Mouse (Mus musculus) forebrain, embryonic 12.5 days (tissue): Measurements from ENCODE around the gene Ankrd24. TPM values are rescaled to one million over a fixed set of nuclear protein-coding genes. Genes with fewer than 3 reads are reported as not detected.
"Not testable (repeated sequence)": the region's sequence is repeated elsewhere in the genome, so short reads cannot be mapped to it uniquely, and the experiment has no call there.

Source experiments
- ATAC-seq: fragments of 200-750 bp; cut with Nextera tagmentation; 2 replicates; pipeline ENCODE4 v1.8.0; 2017; ENCODE audit warnings: moderate TSS enrichment; ENCODE audit not compliant: low FRiP score
- H3K27ac ChIP-seq: fragments of 300-500 bp; sonication (generic); 2 replicates; pipeline ENCODE4 v1.5.1; 2016; ENCODE audit warnings: mild to moderate bottlenecking
- H3K27me3 ChIP-seq: fragments of 300-500 bp; sonication (generic); 2 replicates; pipeline ENCODE4 v1.6.1; 2016; ENCODE audit warnings: mild to moderate bottlenecking
- H3K36me3 ChIP-seq: fragments of 300-500 bp; sonication (generic); replicated peaks from 2 replicates; pipeline ENCODE4 v1.6.1; 2016; ENCODE audit warnings: mild to moderate bottlenecking
- H3K4me1 ChIP-seq: fragments of 300-500 bp; sonication (generic); 2 replicates; pipeline ENCODE4 v1.6.1; 2016
- H3K4me2 ChIP-seq: fragments of 300-500 bp; sonication (generic); 2 replicates; pipeline ENCODE4 v1.6.1; 2016; ENCODE audit warnings: mild to moderate bottlenecking, moderate library complexity
- H3K4me3 ChIP-seq: fragments of 300-500 bp; sonication (generic); replicated peaks from 2 replicates; pipeline ENCODE4 v1.5.1; 2016; ENCODE audit warnings: mild to moderate bottlenecking
- H3K9ac ChIP-seq: fragments of 300-500 bp; sonication (generic); 2 replicates; pipeline ENCODE4 v1.6.1; 2016; ENCODE audit warnings: mild to moderate bottlenecking
- H3K9me3 ChIP-seq: fragments of 300-500 bp; sonication (generic); 2 replicates; pipeline ENCODE4 v1.6.1; 2016
- WGBS: fragments of 180-500 bp; shearing (Covaris S2); methylation state at CpG from one replicate; pipeline ENCODE4 v1.1.7; 2016; 5-methylcytosine and 5-hydroxymethylcytosine counted together
- polyA plus RNA-seq: library from polyadenylated mRNA; unstranded; fragments of >200 nt; fragmentation: Nextera tagmentation; extraction: Ambion mirVana; gene quantifications from 2 replicates; pipeline ENCODE4 v1.2.1, GENCODE M21; 2016

The Ankrd24 gene
- polyA plus RNA-seq, 1 experiment from 2014 or later = 7.4 TPM

- H3K9ac ChIP-seq = no peak overlapping the region
- no peak overlapping the region for H3K4me3 ChIP-seq
- H3K9me3 ChIP-seq = no peaks in the 10 kb centered on the region
- WGBS = 75% methylated on average over 6 of the region's 6 CpGs
- no peak for ATAC-seq
- H3K4me2 ChIP-seq = no peak overlapping the region
- H3K4me1 ChIP-seq = peaks cover 33% of the 10 kb centered on the region
- no peak overlapping the region for H3K27ac ChIP-seq
- no peaks in the 10 kb centered on the region for H3K36me3 ChIP-seq
- H3K27me3 ChIP-seq = peaks cover 14% of the 10 kb centered on the region; the same call in 1 of the 2 replicates
Observed at GRCm38 (mm10) chr10:81638101-81638500, 9.8 kb downstream of the Ankrd24 start.

GRCm38 (mm10) chr10:81640825-81641224 lies 12.5 kb downstream of the Ankrd24 start:
- H3K27me3 ChIP-seq, H3K36me3 ChIP-seq, H3K4me3 ChIP-seq, ATAC-seq, H3K9ac ChIP-seq, H3K4me2 ChIP-seq, H3K27ac ChIP-seq, H3K9me3 ChIP-seq: not testable (repeated sequence)
- H3K4me1 ChIP-seq = peaks cover 32% of the 10 kb centered on the region
- WGBS = 46% methylated on average over 4 of the region's 4 CpGs

GRCm38 (mm10) chr10:81641566-81641965 lies 13.2 kb downstream of the Ankrd24 start:
- no peaks in the 10 kb centered on the region for H3K9me3 ChIP-seq
- H3K9ac ChIP-seq = 0 out of 2 replicates have a peak overlapping the region, but pooled peaks have one; percentile 2
- 0 out of 2 replicates have a peak, but pooled peaks cover 4% of the 10 kb centered on the region for H3K27me3 ChIP-seq
- H3K4me2 ChIP-seq = no peak overlapping the region
- no peak overlapping the region for H3K27ac ChIP-seq
- WGBS = 92% methylated on average over 2 of the region's 2 CpGs
- no peaks in the 10 kb centered on the region for H3K36me3 ChIP-seq
- peaks cover 32% of the 10 kb centered on the region for H3K4me1 ChIP-seq
- no peak overlapping the region for H3K4me3 ChIP-seq
- ATAC-seq = no peak

GRCm38 (mm10) chr10:81641978-81642647 lies 13.8 kb downstream of the Ankrd24 start:
- H3K27ac ChIP-seq = no peak overlapping the region
- peak overlapping the region; percentile 93 for H3K4me2 ChIP-seq
- ATAC-seq = no peak
- 77% methylated on average over 8 of the region's 8 CpGs for WGBS
- peak overlapping the region; percentile 67 for H3K4me3 ChIP-seq
- H3K9me3 ChIP-seq = no peaks in the 10 kb centered on the region
- H3K9ac ChIP-seq = peak overlapping the region; percentile 90
- peaks cover 32% of the 10 kb centered on the region for H3K4me1 ChIP-seq
- no peaks in the 10 kb centered on the region for H3K36me3 ChIP-seq
- peaks cover 4% of the 10 kb centered on the region; the same call in 1 of the 2 replicates for H3K27me3 ChIP-seq

- Histone ChIP-seq H3K9ac (peak overlapping the region; percentile 90), H3K9me3 (no peaks in the 10 kb centered on the region), H3K27me3 (peaks cover 5% of the 10 kb centered on the region; the same call in 1 of the 2 replicates), H3K4me3 (peak overlapping the region; percentile 67), H3K4me2 (peak overlapping the region; percentile 93), H3K27ac (peak overlapping the region; percentile 97), H3K4me1 (peaks cover 32% of the 10 kb centered on the region), H3K36me3 (no peaks in the 10 kb centered on the region)
- ATAC-seq = peak; percentile 62
- WGBS = 23% methylated on average over 24 of the region's 24 CpGs
Observed at GRCm38 (mm10) chr10:81642648-81643448, 14.5 kb downstream of the Ankrd24 start.

- Histone ChIP-seq H3K9me3 (no peaks in the 10 kb centered on the region), H3K36me3 (no peaks in the 10 kb centered on the region), H3K4me2 (peak overlapping the region; percentile 93), H3K4me3 (peak overlapping the region; percentile 67), H3K27ac (peak overlapping the region; percentile 97), H3K4me1 (peaks cover 32% of the 10 kb centered on the region), H3K27me3 (peaks cover 3% of the 10 kb centered on the region; the same call in 1 of the 2 replicates), H3K9ac (peak overlapping the region; percentile 90)
- ATAC-seq = peak; percentile 92
- under 1% methylated on average over 75 of the region's 75 CpGs for WGBS
Observed at GRCm38 (mm10) chr10:81643449-81644055, 15.2 kb downstream of the Ankrd24 start.

- ATAC-seq = peak; percentile 11; the same call in 1 of the 2 replicates
- WGBS = 62% methylated on average over 2 of the region's 2 CpGs
Observed at GRCm38 (mm10) chr10:81644162-81644561, 15.8 kb downstream of the Ankrd24 start.

GRCm38 (mm10) chr10:81644716-81645115 lies 16.4 kb downstream of the Ankrd24 start:
- peaks cover 32% of the 10 kb centered on the region for H3K4me1 ChIP-seq
- H3K27me3 ChIP-seq = peaks cover 3% of the 10 kb centered on the region; the same call in 1 of the 2 replicates
- no peak overlapping the region for H3K27ac ChIP-seq
- H3K9ac ChIP-seq = no peak overlapping the region
- 92% methylated on average over 18 of the region's 18 CpGs for WGBS
- H3K36me3 ChIP-seq = no peaks in the 10 kb centered on the region
- no peaks in the 10 kb centered on the region for H3K9me3 ChIP-seq
- H3K4me3 ChIP-seq = no peak overlapping the region
- ATAC-seq = no peak
- H3K4me2 ChIP-seq = no peak overlapping the region

More at GRCm38 (mm10) chr10:81644162-81644561, 15.8 kb downstream of the Ankrd24 start:
- peak overlapping the region; percentile 93 for H3K4me2 ChIP-seq
- peaks cover 32% of the 10 kb centered on the region for H3K4me1 ChIP-seq
- H3K9me3 ChIP-seq = no peaks in the 10 kb centered on the region
- peak overlapping the region; percentile 67 for H3K4me3 ChIP-seq
- H3K9ac ChIP-seq = peak overlapping the region; percentile 90
- peak overlapping the region; percentile 97 for H3K27ac ChIP-seq
- H3K36me3 ChIP-seq = no peaks in the 10 kb centered on the region
- H3K27me3 ChIP-seq = peaks cover 3% of the 10 kb centered on the region; the same call in 1 of the 2 replicates

- Histone ChIP-seq H3K4me1 (peaks cover 32% of the 10 kb centered on the region), H3K9me3 (no peaks in the 10 kb centered on the region; the same call in 1 of the 2 replicates), H3K4me2 (no peak overlapping the region), H3K4me3 (no peak overlapping the region), H3K27me3 (peaks cover 3% of the 10 kb centered on the region; the same call in 1 of the 2 replicates), H3K36me3 (no peaks in the 10 kb centered on the region), H3K9ac (no peak overlapping the region), H3K27ac (no peak overlapping the region)
- WGBS = 89% methylated on average over 4 of the region's 4 CpGs
- ATAC-seq = no peak
Observed at GRCm38 (mm10) chr10:81645391-81645790, 17.1 kb downstream of the Ankrd24 start.

GRCm38 (mm10) chr10:81646015-81646555 lies 17.7 kb downstream of the Ankrd24 start:
- no peak for ATAC-seq
- 80% methylated on average over 7 of the region's 7 CpGs for WGBS
- no peak overlapping the region for H3K4me3 ChIP-seq
- peaks cover 30% of the 10 kb centered on the region for H3K4me1 ChIP-seq
- no peak overlapping the region for H3K27ac ChIP-seq
- no peak overlapping the region for H3K9ac ChIP-seq
- H3K27me3 ChIP-seq = peaks cover 3% of the 10 kb centered on the region; the same call in 1 of the 2 replicates
- H3K4me2 ChIP-seq = no peak overlapping the region
- peaks cover 5% of the 10 kb centered on the region; the same call in 1 of the 2 replicates for H3K36me3 ChIP-seq
- no peaks in the 10 kb centered on the region; the same call in 1 of the 2 replicates for H3K9me3 ChIP-seq

- not testable (repeated sequence) for H3K27me3 ChIP-seq, H3K4me1 ChIP-seq
- peak within 1 kb of the TSS; percentile 56 for H3K4me3 ChIP-seq
- H3K27ac ChIP-seq = peak within 1 kb of the TSS; percentile 76
- peak within 1 kb of the TSS; percentile 63 for H3K4me2 ChIP-seq
- ATAC-seq = peak; percentile 98
- peaks cover 22% of the 10 kb centered on the region; the same call in 1 of the 2 replicates for H3K36me3 ChIP-seq
- peak within 1 kb of the TSS; percentile 68 for H3K9ac ChIP-seq
- H3K9me3 ChIP-seq = peaks cover 16% of the 10 kb centered on the region
- 3% methylated on average over 31 of the region's 52 CpGs for WGBS
Observed at GRCm38 (mm10) chr10:81648803-81649775, 20.7 kb downstream of the Ankrd24 start, which contains the start of gene Gm10778. Gene Gm10778, plus strand, starts transcription at chr10:81649059.
